Mouse (Mus musculus): ENCODE measurements around the gene Ppfia3. TPM values are rescaled to one million over a fixed set of nuclear protein-coding genes. Genes with fewer than 3 reads are reported as not detected.

The Ppfia3 gene
- total RNA-seq, 2 experiments from 2014 or later: 0.26 to 0.34 TPM

DNA sequence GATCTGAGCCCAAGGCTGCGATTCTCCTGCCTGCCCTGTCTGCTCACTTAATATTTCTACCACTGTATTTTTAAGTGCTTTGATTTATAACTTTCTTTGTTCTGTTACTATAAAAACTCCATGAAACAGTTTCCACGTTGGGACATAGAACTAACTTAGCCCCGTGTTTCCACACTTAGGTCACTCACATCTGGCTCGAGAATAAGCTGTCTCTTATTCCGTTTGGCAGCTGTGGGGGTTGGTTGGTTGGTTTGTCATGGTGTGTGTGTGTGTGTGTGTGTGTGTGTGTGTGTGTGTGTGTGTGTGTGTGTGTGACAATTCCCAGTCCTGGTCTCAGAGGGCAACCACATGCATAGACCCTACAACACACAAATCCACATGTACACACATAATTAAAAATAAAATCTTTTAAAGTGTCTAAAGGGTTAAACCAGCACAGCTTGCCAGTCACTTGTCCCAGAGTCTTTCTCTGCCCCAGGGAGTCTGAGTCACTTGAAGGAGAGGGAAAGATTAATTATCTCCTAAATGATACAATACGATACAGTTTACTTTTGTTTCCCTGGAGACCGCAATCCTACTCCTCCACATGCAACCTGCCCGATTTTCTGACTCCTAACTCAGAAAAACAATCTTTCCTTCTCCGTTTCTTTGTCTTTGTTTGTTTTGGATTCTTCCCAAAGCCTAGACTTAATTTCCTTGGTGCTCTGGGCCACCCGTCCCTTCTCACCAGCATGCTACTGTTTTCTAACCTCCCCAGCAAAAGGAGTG lies 53.9 kb downstream of the Ppfia3 start:
- no peak for DNase-seq

DNA sequence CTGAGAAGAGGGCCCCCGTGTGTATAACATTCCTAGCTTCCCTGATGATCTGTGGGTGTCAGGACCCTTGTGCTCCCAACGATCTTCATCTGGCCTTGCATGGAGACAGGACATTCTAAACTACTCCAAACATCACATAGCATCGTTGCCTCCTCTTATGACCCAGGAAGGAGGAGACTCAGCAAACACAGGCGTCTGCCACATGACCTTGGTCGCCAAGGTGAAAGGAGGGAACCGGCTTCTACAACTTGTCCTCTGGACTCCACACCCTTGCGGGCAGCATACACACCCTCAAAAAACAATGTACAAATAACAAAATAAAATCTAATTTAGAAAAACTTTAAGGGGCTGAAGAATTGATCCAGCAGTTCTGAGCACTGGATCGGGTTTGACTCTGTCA lies 54.8 kb downstream of the Ppfia3 start:
- no peak for DNase-seq

DNA sequence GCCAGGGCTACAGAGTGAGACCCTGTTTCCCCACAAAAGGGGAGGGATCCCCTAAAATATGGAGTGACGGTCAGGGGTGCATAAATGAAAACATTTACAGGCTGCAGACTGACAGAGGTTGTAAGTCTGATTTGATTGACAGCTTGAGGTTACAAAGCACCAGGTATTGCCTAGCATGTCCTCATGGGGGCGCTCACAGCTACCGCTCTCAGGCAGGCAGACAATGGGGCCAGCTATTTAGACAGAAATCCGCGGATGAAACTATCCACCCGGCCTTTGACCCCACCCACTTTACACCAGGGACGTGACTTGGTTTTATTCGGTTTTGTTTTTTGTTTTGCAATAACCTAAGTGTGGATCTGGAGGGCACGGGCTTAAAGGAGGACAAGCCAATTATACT lies 57.4 kb downstream of the Ppfia3 start:
- DNase-seq: peak; percentile 73

DNA sequence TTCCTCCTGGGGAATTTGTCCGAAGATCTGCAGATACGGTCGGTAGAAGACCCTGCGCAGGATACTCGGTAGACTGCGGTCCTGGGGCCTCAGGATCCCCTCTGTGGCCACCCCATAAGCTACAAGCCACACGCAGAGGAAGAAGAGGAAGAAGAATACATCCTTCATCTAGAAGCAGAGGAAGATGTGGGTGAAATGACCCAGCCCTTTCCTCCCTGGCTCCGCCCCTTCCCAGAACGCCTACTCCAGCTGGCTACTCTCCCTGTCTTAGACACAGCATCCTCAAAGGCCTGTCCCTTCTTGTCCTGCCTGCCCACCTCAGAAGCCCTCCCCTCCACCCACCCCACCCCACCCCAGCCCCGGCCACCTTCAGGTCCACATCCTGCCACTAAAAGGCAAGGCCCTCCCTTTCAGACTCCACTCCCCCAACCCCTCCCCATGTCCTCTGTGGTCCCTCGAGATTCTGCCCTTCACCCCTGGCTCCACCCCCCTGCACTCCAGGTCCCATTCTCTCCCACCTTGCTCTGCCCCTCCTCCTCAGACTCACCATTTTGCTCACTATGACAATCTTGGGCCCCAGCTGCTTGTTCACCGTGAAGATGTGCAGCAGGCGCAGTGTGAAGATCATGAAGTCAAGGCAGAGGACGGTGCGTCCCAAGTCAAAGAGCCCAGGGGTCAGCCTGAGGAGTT lies 58.1 kb downstream of the Ppfia3 start:
- no peak for DNase-seq

DNA sequence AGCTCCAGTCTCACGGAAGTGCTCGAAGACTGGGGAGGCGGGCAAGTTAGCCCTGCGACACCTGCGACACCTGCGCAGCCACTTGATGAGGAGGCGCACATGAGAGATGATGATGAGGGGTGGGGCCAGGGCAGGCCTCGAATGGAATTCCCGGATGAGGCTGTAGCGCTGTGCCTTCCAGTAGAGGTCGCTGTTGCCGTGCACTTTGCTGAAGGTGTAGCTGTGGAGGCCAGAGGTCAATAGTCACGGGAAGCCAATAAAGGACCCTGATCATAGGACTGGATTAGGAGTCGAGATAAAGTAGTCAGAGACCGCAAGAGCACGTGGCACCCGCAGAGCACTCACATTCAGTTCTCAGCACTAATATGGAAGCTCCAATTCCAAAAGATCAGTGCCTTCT lies 61.5 kb downstream of the Ppfia3 start:
- DNase-seq: peak; percentile 79

- DNase-seq: no peak
Measured at GRCm38 (mm10) chr7:45304869-45305268, 62.0 kb downstream of the Ppfia3 start.

GRCm38 (mm10) chr7:45302626-45303025 lies 64.2 kb downstream of the Ppfia3 start:
- no peak for DNase-seq

DNA sequence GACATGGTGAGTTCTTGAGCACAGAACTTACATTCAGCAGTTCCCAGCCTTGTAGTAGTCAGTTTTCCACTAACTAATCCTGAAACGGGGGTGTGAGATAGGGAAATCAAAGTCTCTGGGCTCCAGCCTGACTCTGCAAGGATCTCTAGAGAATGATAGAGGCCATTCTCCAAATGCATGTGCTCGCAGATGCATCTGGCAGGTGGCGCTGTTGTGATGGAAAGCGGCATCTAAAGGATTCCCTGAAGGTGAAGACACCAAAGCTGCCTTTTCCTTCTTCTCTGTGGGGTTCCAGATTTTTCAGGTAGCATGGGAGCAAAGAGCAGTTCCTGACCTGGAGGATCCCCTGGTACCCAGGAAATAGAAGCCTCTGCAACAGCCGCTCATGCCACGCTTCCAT lies 66.5 kb downstream of the Ppfia3 start:
- DNase-seq: peak; percentile 80

DNA sequence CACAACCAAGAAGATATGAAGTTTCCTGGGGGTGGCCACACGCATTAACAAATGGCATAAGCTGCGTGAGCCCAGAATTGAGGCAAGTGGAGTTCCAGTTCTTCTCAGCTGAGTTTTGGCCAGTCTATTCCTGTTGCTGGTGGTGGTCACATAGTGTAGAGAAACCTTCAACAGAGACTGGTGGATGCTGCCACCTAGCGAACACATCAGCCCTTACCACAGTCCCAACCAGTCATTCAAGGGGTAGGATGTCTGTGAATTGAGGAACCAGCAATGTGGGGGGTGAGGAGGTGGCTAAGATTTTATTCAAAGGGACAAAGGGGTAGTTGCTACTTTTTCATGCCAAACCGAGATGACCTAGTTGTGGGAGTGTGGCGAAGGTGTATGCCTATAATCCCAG lies 67.1 kb downstream of the Ppfia3 start:
- DNase-seq: peak; percentile 77

DNA sequence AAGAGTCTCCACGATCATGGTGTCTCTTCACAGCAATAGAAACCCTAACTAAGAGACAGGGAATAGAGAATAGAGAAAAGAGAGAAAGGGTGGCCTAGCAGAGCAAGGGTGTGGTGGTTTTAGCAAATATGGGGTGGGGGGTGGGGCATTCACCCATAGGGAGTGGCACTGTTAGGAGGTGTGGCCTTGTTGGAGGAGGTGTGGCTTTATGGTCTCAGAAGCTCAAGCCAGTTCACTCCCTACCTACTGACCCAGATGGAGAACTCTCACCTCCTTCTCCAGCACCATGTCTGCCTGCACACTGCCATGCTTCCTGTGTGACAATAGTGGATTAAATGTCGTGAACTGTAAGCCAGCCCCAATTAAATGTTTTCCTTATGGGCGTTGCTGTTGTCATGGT lies 69.3 kb downstream of the Ppfia3 start:
- DNase-seq: no peak

DNA sequence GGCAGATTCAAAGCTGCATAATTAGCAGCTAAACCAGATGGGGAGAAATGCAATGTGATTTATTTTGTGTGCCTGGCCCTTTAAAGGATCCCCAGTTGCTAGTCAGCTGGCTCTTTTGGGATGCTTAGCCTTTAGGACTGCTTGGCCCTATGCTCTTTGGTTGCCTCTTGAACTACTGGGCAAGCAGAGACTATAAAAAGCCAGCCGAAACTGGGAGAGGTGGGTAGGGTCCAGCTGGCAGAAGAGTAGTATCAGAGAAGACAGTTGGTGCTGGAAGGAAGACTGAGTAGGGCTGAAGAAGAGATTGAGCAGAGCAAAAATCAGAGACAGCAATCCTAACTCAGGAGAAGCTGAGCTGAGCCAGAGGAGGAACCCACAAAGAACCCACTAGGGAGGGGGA lies 70.2 kb downstream of the Ppfia3 start:
- no peak for DNase-seq

Other genes starting within 250 kb of the Ppfia3 start
- 100 to 1,000 TPM; 846 to 864 TPM for gene Rps11, start 242.6 kb downstream of the Ppfia3 start, total RNA-seq (2021)
- gene Rpl13a, start 238.3 kb downstream of the Ppfia3 start, total RNA-seq (2021): 1,000 to 10,000 TPM; 1,039 to 1,207 TPM
- not detected for gene Gm45713, start 230.8 kb downstream of the Ppfia3 start, total RNA-seq (2021)
- gene Flt3l, start 230.6 kb downstream of the Ppfia3 start, total RNA-seq (2021): 1 to 10 TPM; 1.5 to 2.1 TPM
- 10 to 100 TPM; 58.5 to 67.0 TPM for gene Pih1d1, start 212.7 kb downstream of the Ppfia3 start, total RNA-seq (2021)
- 10 to 100 TPM; 44.8 to 53.8 TPM for gene Aldh16a1, start 212.4 kb downstream of the Ppfia3 start, total RNA-seq (2021)
- gene Slc17a7, start 203.1 kb downstream of the Ppfia3 start, total RNA-seq (2021): 10 to 100 TPM in 1 of 2 experiments, 1 to 10 TPM in 1; 9.1 to 12.4 TPM
- gene Gfy, start 187.4 kb downstream of the Ppfia3 start, total RNA-seq (2021): not detected
- gene Pth2, start 186.0 kb downstream of the Ppfia3 start, total RNA-seq (2021): not detected
- gene Ccdc155, start 162.1 kb downstream of the Ppfia3 start, total RNA-seq (2021): under 1 TPM in 1 of 2 experiments, not detected in 1; 0.25 TPM
- gene Dkkl1, start 154.9 kb downstream of the Ppfia3 start, total RNA-seq (2021): not detected
- 10 to 100 TPM; 66.4 to 69.4 TPM for gene Tead2, start 151.3 kb downstream of the Ppfia3 start, total RNA-seq (2021)
- 1 to 10 TPM; 2.1 to 3.6 TPM for gene Cd37, start 127.9 kb downstream of the Ppfia3 start, total RNA-seq (2021)
- under 1 TPM in 1 of 2 experiments, not detected in 1; 0.18 TPM for gene Slc6a16, start 125.9 kb downstream of the Ppfia3 start, total RNA-seq (2021)
- gene Slc6a21, start 89.5 kb downstream of the Ppfia3 start, total RNA-seq (2021): not detected
- 10 to 100 TPM; 26.2 to 29.2 TPM for gene Trpm4, start 33.2 kb downstream of the Ppfia3 start, total RNA-seq (2021)
- 100 to 1,000 TPM; 182 to 202 TPM for gene Hrc, start 31.7 kb downstream of the Ppfia3 start, total RNA-seq (2021)
- 1 to 10 TPM; 1.5 to 2.4 TPM for gene Lin7b, start 3.6 kb upstream of the Ppfia3 start, total RNA-seq (2021)
- 100 to 1,000 TPM; 203 to 223 TPM for gene Snrnp70, start 28.7 kb upstream of the Ppfia3 start, total RNA-seq (2021)
- gene Kcna7, start 38.6 kb upstream of the Ppfia3 start, total RNA-seq (2021): under 1 TPM; 0.43 to 0.59 TPM
- gene Ntf5, start 46.7 kb upstream of the Ppfia3 start, total RNA-seq (2021): under 1 TPM; 0.17 to 0.43 TPM
- not detected for gene Lhb, start 53.8 kb upstream of the Ppfia3 start, total RNA-seq (2021)
- gene Gys1, start 67.8 kb upstream of the Ppfia3 start, total RNA-seq (2021): 10 to 100 TPM; 82.7 to 90.3 TPM
- 10 to 100 TPM; 38.7 to 39.3 TPM for gene Ruvbl2, start 71.1 kb upstream of the Ppfia3 start, total RNA-seq (2021)
- gene Ftl1, start 92.9 kb upstream of the Ppfia3 start, total RNA-seq (2021): 100 to 1,000 TPM; 302 to 316 TPM
- gene Bax, start 99.9 kb upstream of the Ppfia3 start, total RNA-seq (2021): 10 to 100 TPM; 48.6 to 50.7 TPM
- 1 to 10 TPM in 1 of 2 experiments, not detected in 1; 1.1 TPM for gene Tulp2, start 114.9 kb upstream of the Ppfia3 start, total RNA-seq (2021)
- gene Gm45808, start 119.8 kb upstream of the Ppfia3 start, total RNA-seq (2021): 1 to 10 TPM; 2.0 to 2.1 TPM
- 1 to 10 TPM; 3.5 to 4.7 TPM for gene Dhdh, start 121.8 kb upstream of the Ppfia3 start, total RNA-seq (2021)
- gene Nucb1, start 143.4 kb upstream of the Ppfia3 start, total RNA-seq (2021): 100 to 1,000 TPM; 121 to 131 TPM
- 10 to 100 TPM; 40.7 to 42.1 TPM for gene Ppp1r15a, start 159.2 kb upstream of the Ppfia3 start, total RNA-seq (2021)
- gene Plekha4, start 159.3 kb upstream of the Ppfia3 start, total RNA-seq (2021): 1 to 10 TPM; 3.6 to 4.0 TPM
- gene Hsd17b14, start 187.9 kb upstream of the Ppfia3 start, total RNA-seq (2021): under 1 TPM in 1 of 2 experiments, not detected in 1; 0.20 TPM
- 10 to 100 TPM; 56.1 to 64.7 TPM for gene Bcat2, start 203.1 kb upstream of the Ppfia3 start, total RNA-seq (2021)
- not detected for gene Fgf21, start 248.5 kb upstream of the Ppfia3 start, total RNA-seq (2021)